Mouse (Mus musculus) midbrain, postnatal 0 days (tissue): Measurements from ENCODE around the gene Gm1673. TPM values are rescaled to one million over a fixed set of nuclear protein-coding genes. Genes with fewer than 3 reads are reported as not detected.

ENCODE experiments used
- ATAC-seq: fragments of 200-750 bp; cut with Nextera tagmentation; 2 replicates; pipeline ENCODE4 v1.8.0; 2017; ENCODE audit warnings: moderate number of reproducible peaks, mild to moderate bottlenecking, moderate TSS enrichment, moderate library complexity; ENCODE audit not compliant: low FRiP score
- DNase-seq: peaks from one replicate; pipeline ENCODE4 v3.0.0-alpha.2; 2015; ENCODE audit warnings: low spot score
- H3K27ac ChIP-seq: fragments of 300-500 bp; sonication (generic); 2 replicates; pipeline ENCODE4 v1.5.1; 2014; ENCODE audit warnings: low read depth, mild to moderate bottlenecking, low read length, mixed read lengths
- H3K27me3 ChIP-seq: fragments of 300-500 bp; sonication (generic); 2 replicates; pipeline ENCODE4 v1.6.1; 2014; ENCODE audit warnings: low read length, control low read depth, mixed read lengths; ENCODE audit not compliant: insufficient read depth
- H3K36me3 ChIP-seq: fragments of 300-500 bp; sonication (generic); 2 replicates; pipeline ENCODE4 v1.6.1; 2014; ENCODE audit warnings: low read length, control low read depth, mixed read lengths; ENCODE audit not compliant: insufficient read depth
- H3K4me1 ChIP-seq: fragments of 300-500 bp; sonication (generic); 2 replicates; pipeline ENCODE4 v1.6.1; 2014; ENCODE audit warnings: mild to moderate bottlenecking, control low read depth, antibody characterized with exemption, low read length, mixed read lengths; ENCODE audit not compliant: insufficient read depth
- H3K4me2 ChIP-seq: fragments of 300-500 bp; sonication (generic); 2 replicates; pipeline ENCODE4 v1.6.1; 2014; ENCODE audit warnings: low read depth, mild to moderate bottlenecking, low read length, mixed read lengths; ENCODE audit not compliant: poor library complexity, severe bottlenecking
- H3K4me3 ChIP-seq: fragments of 300-500 bp; sonication (generic); 2 replicates; pipeline ENCODE4 v1.5.1; 2014; ENCODE audit warnings: low read depth, mild to moderate bottlenecking, low read length, moderate library complexity
- H3K9ac ChIP-seq: fragments of 300-500 bp; sonication (generic); replicated peaks from 2 replicates; pipeline ENCODE4 v1.6.1; 2014; ENCODE audit warnings: mild to moderate bottlenecking, low read length, moderate library complexity, mixed read lengths; ENCODE audit not compliant: poor library complexity, severe bottlenecking
- H3K9me3 ChIP-seq: fragments of 300-500 bp; sonication (generic); 2 replicates; pipeline ENCODE4 v1.6.1; 2016; ENCODE audit warnings: low read length, control low read depth
- CTCF ChIP-seq: IDR thresholded peaks from 2 replicates; pipeline ENCODE4 v1.5.1; 2016; ENCODE audit warnings: antibody characterized with exemption, mild to moderate bottlenecking
- WGBS: fragments of 180-500 bp; shearing (Covaris S2); extraction: QIAGEN DNeasy Blood & Tissue Kit; methylation state at CpG from one replicate; pipeline ENCODE4 v1.1.7; 2014; 5-methylcytosine and 5-hydroxymethylcytosine counted together
- polyA plus RNA-seq: library from polyadenylated mRNA; unstranded; fragments of >200 nt; fragmentation: Nextera tagmentation; extraction: Ambion mirVana; gene quantifications from 2 replicates; pipeline ENCODE4 v1.2.1, GENCODE M21; 2015
- total RNA-seq: library from RNA; depleted of rRNA; stranded (reverse); fragments of >200 nt; gene quantifications from 2 replicates; pipeline ENCODE4 v1.2.3, GENCODE M21; 2014

Gene Gm1673
- total and polyA plus RNA-seq, 2 experiments from 2014 or later: 845 to 874 TPM

GRCm38 (mm10) chr5:33999466-34000090 lies 16.3 kb downstream of the Gm1673 start:
- Histone ChIP-seq H3K4me3 (no peak overlapping the region), H3K9me3 (no peaks in the 10 kb centered on the region), H3K4me2 (0 out of 2 replicates have a peak overlapping the region, but pooled peaks have one; percentile 12), H3K27ac (no peak overlapping the region), H3K27me3 (no peaks in the 10 kb centered on the region), H3K4me1 (peaks cover 22% of the 10 kb centered on the region), H3K9ac (no peak overlapping the region), H3K36me3 (peaks cover 34% of the 10 kb centered on the region)
- ATAC-seq (no peak), DNase-seq (no peak)
- TF ChIP-seq CTCF: no peak
- WGBS: 79% methylated on average over 6 of the region's 6 CpGs

DNA sequence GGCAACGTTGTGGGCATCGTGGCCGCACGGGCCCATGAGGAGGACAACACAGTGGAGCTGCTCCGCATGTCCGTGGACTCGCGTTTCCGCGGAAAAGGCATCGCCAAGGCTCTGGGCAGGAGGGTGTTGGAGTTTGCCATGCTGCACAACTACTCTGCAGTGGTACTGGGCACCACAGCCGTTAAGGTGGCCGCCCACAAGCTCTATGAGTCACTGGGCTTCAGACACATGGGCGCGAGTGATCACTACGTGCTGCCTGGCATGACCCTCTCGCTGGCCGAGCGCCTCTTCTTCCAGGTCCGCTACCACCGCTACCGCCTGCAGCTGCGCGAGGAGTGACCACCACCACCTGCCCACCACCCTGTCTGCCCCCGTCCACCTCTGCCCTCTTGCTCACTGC lies 17.6 kb downstream of the Gm1673 start:
- peaks cover 34% of the 10 kb centered on the region for H3K36me3 ChIP-seq
- TF ChIP-seq CTCF: no peak
- peaks cover 22% of the 10 kb centered on the region for H3K4me1 ChIP-seq
- no peak overlapping the region for H3K27ac ChIP-seq
- 97% methylated on average over 25 of the region's 25 CpGs for WGBS
- H3K27me3 ChIP-seq: no peaks in the 10 kb centered on the region
- DNase-seq (no peak), ATAC-seq (no peak)
- no peak overlapping the region for H3K4me3 ChIP-seq
- no peak overlapping the region for H3K4me2 ChIP-seq
- H3K9ac ChIP-seq: no peak overlapping the region
- no peaks in the 10 kb centered on the region for H3K9me3 ChIP-seq

DNA sequence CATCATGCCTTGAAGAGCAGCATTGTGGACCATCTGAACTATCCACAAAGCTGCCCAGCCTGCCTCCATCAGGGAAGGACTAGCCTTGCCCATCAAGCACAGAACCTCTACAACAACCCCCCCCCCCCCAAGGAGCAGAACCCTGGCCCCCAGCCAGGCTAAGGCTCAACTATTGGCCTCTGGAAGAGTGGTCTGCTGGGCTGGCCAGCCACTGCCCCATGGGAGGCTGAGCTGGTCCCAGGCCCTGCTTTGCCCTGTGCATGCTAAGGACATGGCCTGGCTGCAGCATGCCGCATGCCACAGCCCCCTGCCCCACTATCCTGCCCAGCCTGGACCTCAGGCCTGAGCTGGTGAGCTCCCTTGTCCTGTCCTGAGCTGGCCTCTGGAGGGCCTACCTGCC lies 18.2 kb downstream of the Gm1673 start:
- Histone ChIP-seq H3K27ac (no peak overlapping the region), H3K36me3 (peaks cover 34% of the 10 kb centered on the region), H3K9me3 (no peaks in the 10 kb centered on the region), H3K4me1 (peaks cover 22% of the 10 kb centered on the region), H3K27me3 (no peaks in the 10 kb centered on the region), H3K9ac (no peak overlapping the region), H3K4me3 (no peak overlapping the region), H3K4me2 (no peak overlapping the region)
- ATAC-seq (no peak), DNase-seq (no peak)
- WGBS: 91% methylated on average over 1 of the region's 1 CpGs
- no peak for TF ChIP-seq CTCF

GRCm38 (mm10) chr5:34002636-34003035 lies 19.4 kb downstream of the Gm1673 start:
- 81% methylated on average over 4 of the region's 4 CpGs for WGBS
- Histone ChIP-seq H3K9me3 (no peaks in the 10 kb centered on the region), H3K27me3 (no peaks in the 10 kb centered on the region), H3K36me3 (peaks cover 34% of the 10 kb centered on the region), H3K27ac (no peak overlapping the region), H3K4me2 (no peak overlapping the region), H3K4me1 (peaks cover 21% of the 10 kb centered on the region), H3K9ac (no peak overlapping the region), H3K4me3 (no peak overlapping the region)
- ATAC-seq (no peak), DNase-seq (no peak)
- no peak for TF ChIP-seq CTCF

- Histone ChIP-seq H3K27me3 (no peaks in the 10 kb centered on the region), H3K9me3 (no peaks in the 10 kb centered on the region), H3K27ac (no peak overlapping the region), H3K9ac (no peak overlapping the region), H3K4me1 (peaks cover 1% of the 10 kb centered on the region; the same call in 1 of the 2 replicates), H3K4me2 (no peak overlapping the region), H3K4me3 (no peak overlapping the region), H3K36me3 (peaks cover 33% of the 10 kb centered on the region)
- DNase-seq (no peak), ATAC-seq (no peak)
- no peak for TF ChIP-seq CTCF
- WGBS: 88% methylated on average over 5 of the region's 5 CpGs
These were observed 21.4 kb downstream of the Gm1673 start for GRCm38 (mm10) chr5:34004618-34005017.

DNA sequence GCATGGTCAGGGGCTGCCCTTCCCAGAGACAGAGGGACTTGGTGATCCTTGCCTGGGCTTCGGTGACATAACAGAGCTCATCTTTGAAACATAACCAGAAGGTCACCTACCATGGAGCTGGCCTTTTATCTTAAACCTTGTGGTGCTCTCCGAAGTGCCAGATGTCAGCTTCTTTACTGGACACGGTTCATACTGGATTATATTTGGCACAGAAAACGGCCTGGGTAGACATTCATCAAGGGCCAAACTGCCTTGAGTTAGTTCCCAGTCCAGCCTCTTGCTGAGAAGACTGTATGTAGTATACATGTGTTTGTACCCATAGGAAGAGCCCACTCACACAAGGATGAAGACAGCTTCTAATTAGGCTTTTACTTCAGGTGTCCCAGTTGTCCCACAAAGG lies 23.6 kb downstream of the Gm1673 start:
- WGBS: 81% methylated on average over 4 of the region's 4 CpGs
- no peaks in the 10 kb centered on the region for H3K4me1 ChIP-seq
- ATAC-seq: no peak

More for the DNA sequence above, 23.6 kb downstream of the Gm1673 start:
- no peak overlapping the region for H3K4me3 ChIP-seq
- TF ChIP-seq CTCF: no peak
- H3K36me3 ChIP-seq: peaks cover 19% of the 10 kb centered on the region
- no peak overlapping the region for H3K27ac ChIP-seq
- no peak overlapping the region for H3K9ac ChIP-seq
- no peaks in the 10 kb centered on the region for H3K9me3 ChIP-seq
- H3K27me3 ChIP-seq: no peaks in the 10 kb centered on the region
- no peak for DNase-seq
- H3K4me2 ChIP-seq: no peak overlapping the region
